Mouse (Mus musculus) lung, embryonic 15.5 days (tissue): ENCODE data around the gene Grhpr. TPM values are rescaled to one million over a fixed set of nuclear protein-coding genes. Genes with fewer than 3 reads are reported as not detected.

ENCODE experiments used
- ATAC-seq: fragments of 200-750 bp; cut with Nextera tagmentation; 2 replicates; pipeline ENCODE4 v1.8.0; 2017; ENCODE audit warnings: moderate number of reproducible peaks, borderline replicate concordance; ENCODE audit not compliant: low FRiP score, low TSS enrichment; ENCODE audit errors: extremely low read depth
- H3K27ac ChIP-seq: fragments of 300-500 bp; sonication (generic); 2 replicates; pipeline ENCODE4 v1.5.1; 2015; ENCODE audit warnings: moderate library complexity, mild to moderate bottlenecking, inconsistent platforms
- H3K27me3 ChIP-seq: fragments of 300-500 bp; sonication (generic); 2 replicates; pipeline ENCODE4 v1.6.1; 2015; ENCODE audit warnings: inconsistent platforms
- H3K36me3 ChIP-seq: fragments of 300-500 bp; sonication (generic); 2 replicates; pipeline ENCODE4 v1.6.1; 2015; ENCODE audit warnings: inconsistent platforms
- H3K4me1 ChIP-seq: fragments of 300-500 bp; sonication (generic); 2 replicates; pipeline ENCODE4 v1.6.1; 2015; ENCODE audit warnings: inconsistent platforms
- H3K4me2 ChIP-seq: fragments of 300-500 bp; sonication (generic); 2 replicates; pipeline ENCODE4 v1.6.1; 2015; ENCODE audit warnings: inconsistent platforms, mild to moderate bottlenecking, moderate library complexity
- H3K4me3 ChIP-seq: fragments of 300-500 bp; sonication (generic); 2 replicates; pipeline ENCODE4 v1.5.1; 2015; ENCODE audit warnings: mild to moderate bottlenecking, inconsistent platforms
- H3K9ac ChIP-seq: fragments of 300-500 bp; sonication (generic); 2 replicates; pipeline ENCODE4 v1.6.1; 2015; ENCODE audit warnings: inconsistent platforms
- H3K9me3 ChIP-seq: fragments of 300-500 bp; sonication (generic); 2 replicates; pipeline ENCODE4 v1.6.1; 2016; ENCODE audit warnings: inconsistent platforms
- WGBS: fragments of 180-500 bp; shearing (Covaris S2); methylation state at CpG from one replicate; pipeline ENCODE4 v1.1.7; 2015; 5-methylcytosine and 5-hydroxymethylcytosine counted together
- polyA plus RNA-seq: library from polyadenylated mRNA; unstranded; fragments of >200 nt; fragmentation: Nextera tagmentation; extraction: Ambion mirVana; gene quantifications from 2 replicates; pipeline ENCODE4 v1.2.1, GENCODE M21; 2015

The Grhpr gene
- polyA plus RNA-seq, 1 experiment from 2014 or later = 56.9 TPM

DNA sequence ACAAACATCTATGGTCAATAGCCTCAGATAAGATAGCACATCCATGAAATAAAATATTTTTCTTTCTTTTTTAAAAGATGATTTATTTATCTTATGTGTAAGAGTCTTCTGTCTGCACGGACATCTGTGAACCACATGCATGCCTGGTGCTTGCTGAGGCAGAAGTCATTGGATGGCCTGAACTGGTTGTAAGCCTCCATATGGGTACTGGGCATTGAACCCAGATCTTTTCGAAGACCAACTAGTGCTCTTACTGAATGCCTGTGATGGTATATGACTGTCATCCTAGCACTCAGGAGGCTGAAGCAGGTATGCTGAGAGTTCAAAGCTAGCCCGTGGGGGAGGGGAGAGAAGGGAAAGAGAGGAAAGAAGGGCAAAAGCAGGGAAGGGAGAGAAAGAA lies 16.9 kb downstream of the Grhpr start:
- Histone ChIP-seq H3K9ac (no peak overlapping the region), H3K4me1 (no peaks in the 10 kb centered on the region), H3K9me3 (no peaks in the 10 kb centered on the region), H3K4me3 (no peak overlapping the region), H3K4me2 (no peak overlapping the region), H3K36me3 (peaks cover 14% of the 10 kb centered on the region; the same call in 1 of the 2 replicates), H3K27me3 (no peaks in the 10 kb centered on the region), H3K27ac (no peak overlapping the region)
- 63% methylated on average over 3 of the region's 3 CpGs for WGBS
- ATAC-seq = no peak

GRCm38 (mm10) chr4:45000001-45000400 lies 18.8 kb downstream of the Grhpr start:
- Histone ChIP-seq H3K27ac (no peak overlapping the region), H3K27me3 (no peaks in the 10 kb centered on the region), H3K9ac (no peak overlapping the region), H3K36me3 (0 out of 2 replicates have a peak, but pooled peaks cover under 1% of the 10 kb centered on the region), H3K4me2 (no peak overlapping the region), H3K4me3 (no peak overlapping the region), H3K4me1 (no peaks in the 10 kb centered on the region), H3K9me3 (no peaks in the 10 kb centered on the region)
- WGBS = 85% methylated on average over 6 of the region's 6 CpGs
- no peak for ATAC-seq

DNA sequence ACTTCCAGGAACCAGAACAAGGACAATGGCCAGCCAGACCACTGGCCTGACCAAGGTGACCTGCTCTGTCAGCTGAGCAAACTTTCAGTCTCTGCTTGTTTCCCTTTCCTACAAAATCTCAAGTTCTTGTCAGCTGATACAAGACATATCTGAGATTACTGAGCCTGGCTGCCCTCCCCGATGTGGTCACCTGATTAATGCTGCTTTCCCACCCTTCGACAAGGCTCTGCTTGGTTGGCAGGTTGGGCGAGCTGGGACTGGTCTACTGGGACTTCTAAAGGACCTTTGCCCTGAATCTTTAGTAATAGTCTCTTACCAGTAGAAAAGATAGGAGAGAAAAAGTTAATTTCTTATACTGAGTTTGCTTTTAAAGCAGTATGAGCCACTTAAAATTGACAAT lies 24.3 kb downstream of the Grhpr start:
- H3K9me3 ChIP-seq = no peaks in the 10 kb centered on the region
- H3K4me3 ChIP-seq = no peak overlapping the region
- no peak overlapping the region for H3K4me2 ChIP-seq
- no peak for ATAC-seq
- H3K36me3 ChIP-seq = no peaks in the 10 kb centered on the region
- no peak overlapping the region for H3K27ac ChIP-seq
- no peaks in the 10 kb centered on the region for H3K27me3 ChIP-seq
- H3K9ac ChIP-seq = no peak overlapping the region
- peaks cover 7% of the 10 kb centered on the region for H3K4me1 ChIP-seq
- WGBS = 79% methylated on average over 3 of the region's 3 CpGs

GRCm38 (mm10) chr4:45010806-45011415 lies 29.7 kb downstream of the Grhpr start:
- ATAC-seq = no peak
- Histone ChIP-seq H3K36me3 (no peaks in the 10 kb centered on the region), H3K9ac (peak overlapping the region; percentile 94), H3K4me3 (peak overlapping the region; percentile 94), H3K9me3 (no peaks in the 10 kb centered on the region), H3K27me3 (no peaks in the 10 kb centered on the region), H3K4me2 (peak overlapping the region; percentile 71), H3K27ac (peak overlapping the region; percentile 99), H3K4me1 (peaks cover 20% of the 10 kb centered on the region)
- 5% methylated on average over 11 of the region's 11 CpGs for WGBS

DNA sequence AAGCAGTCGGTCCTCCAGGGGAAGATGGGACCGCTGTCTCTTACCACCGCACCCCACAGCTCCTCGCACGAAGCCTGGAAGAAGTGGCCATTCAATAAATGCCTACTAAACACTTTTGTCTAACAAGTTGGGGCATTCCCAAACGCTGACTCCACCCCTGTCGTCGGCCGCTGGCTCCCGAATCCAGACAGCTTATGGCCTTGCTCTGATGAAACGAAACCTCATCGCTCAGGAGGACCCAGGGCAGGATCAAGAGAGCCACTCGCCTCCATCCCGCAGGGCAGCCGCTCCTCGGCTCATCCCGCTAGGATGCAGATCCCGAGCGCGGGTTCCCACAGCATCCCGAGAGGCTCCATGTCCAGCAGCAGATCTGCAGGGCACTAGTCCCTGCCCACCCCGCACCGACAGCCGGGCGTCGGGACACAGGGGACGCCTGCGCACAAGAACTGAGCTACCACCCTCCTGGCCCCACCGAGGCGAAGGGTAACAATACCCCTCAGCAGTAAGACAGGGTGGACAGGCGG lies 30.4 kb downstream of the Grhpr start:
- Histone ChIP-seq H3K4me3 (peak overlapping the region; percentile 94), H3K9ac (peak overlapping the region; percentile 94), H3K4me2 (peak overlapping the region; percentile 71), H3K27me3 (no peaks in the 10 kb centered on the region), H3K4me1 (peaks cover 20% of the 10 kb centered on the region), H3K27ac (peak overlapping the region; percentile 99), H3K36me3 (no peaks in the 10 kb centered on the region), H3K9me3 (no peaks in the 10 kb centered on the region)
- WGBS = under 1% methylated on average over 31 of the region's 31 CpGs
- ATAC-seq = peak; percentile 76

GRCm38 (mm10) chr4:45012105-45012975 lies 31.1 kb downstream of the Grhpr start, which contains the start of gene Zbtb5:
Zbtb5 (minus strand) TSS chr4:45012412.
- H3K36me3 ChIP-seq = no peaks in the 10 kb centered on the region
- H3K4me2 ChIP-seq = peak within 1 kb of the TSS; percentile 74
- peak within 1 kb of the TSS; percentile 94 for H3K9ac ChIP-seq
- H3K27me3 ChIP-seq = no peaks in the 10 kb centered on the region
- 1% methylated on average over 51 of the region's 63 CpGs for WGBS
- ATAC-seq = peak; percentile 99
- peak within 1 kb of the TSS; percentile 94 for H3K4me3 ChIP-seq
- peaks cover 20% of the 10 kb centered on the region for H3K4me1 ChIP-seq
- no peaks in the 10 kb centered on the region for H3K9me3 ChIP-seq
- H3K27ac ChIP-seq = peak within 1 kb of the TSS; percentile 99

DNA sequence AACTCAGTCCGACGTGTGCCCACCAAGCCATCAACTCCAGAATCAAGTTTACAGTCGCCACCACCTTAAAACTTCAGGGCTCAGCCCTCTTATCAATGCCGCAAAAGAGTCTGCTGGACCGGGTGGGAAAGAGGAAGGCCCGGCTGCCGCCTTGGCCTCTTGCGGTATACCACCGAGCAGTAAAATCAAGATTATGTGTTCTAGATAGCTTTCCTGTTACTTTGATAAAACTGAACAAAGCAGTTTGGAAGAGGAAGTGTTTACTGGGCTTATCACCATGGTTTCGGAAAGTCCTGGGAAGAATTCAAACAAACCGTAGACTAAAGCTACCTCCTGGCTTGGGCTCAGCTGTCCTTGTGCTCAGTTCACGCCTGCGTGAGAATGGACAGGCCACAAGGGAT lies 31.8 kb downstream of the Grhpr start:
- Histone ChIP-seq H3K27ac (peak overlapping the region; percentile 72), H3K36me3 (no peaks in the 10 kb centered on the region), H3K4me1 (peaks cover 23% of the 10 kb centered on the region), H3K4me2 (peak overlapping the region; percentile 74), H3K4me3 (peak overlapping the region; percentile 73), H3K9me3 (no peaks in the 10 kb centered on the region), H3K9ac (peak overlapping the region; percentile 81), H3K27me3 (no peaks in the 10 kb centered on the region)
- 1% methylated on average over 13 of the region's 13 CpGs for WGBS
- no peak for ATAC-seq

GRCm38 (mm10) chr4:45013537-45013936 lies 32.3 kb downstream of the Grhpr start:
- Histone ChIP-seq H3K27ac (peak overlapping the region; percentile 72; the same call in 1 of the 2 replicates), H3K27me3 (no peaks in the 10 kb centered on the region), H3K9ac (peak overlapping the region; percentile 81), H3K4me1 (peaks cover 25% of the 10 kb centered on the region), H3K4me2 (peak overlapping the region; percentile 74), H3K9me3 (no peaks in the 10 kb centered on the region), H3K4me3 (peak overlapping the region; percentile 73), H3K36me3 (no peaks in the 10 kb centered on the region)
- 5% methylated on average over 2 of the region's 2 CpGs for WGBS
- ATAC-seq = no peak

DNA sequence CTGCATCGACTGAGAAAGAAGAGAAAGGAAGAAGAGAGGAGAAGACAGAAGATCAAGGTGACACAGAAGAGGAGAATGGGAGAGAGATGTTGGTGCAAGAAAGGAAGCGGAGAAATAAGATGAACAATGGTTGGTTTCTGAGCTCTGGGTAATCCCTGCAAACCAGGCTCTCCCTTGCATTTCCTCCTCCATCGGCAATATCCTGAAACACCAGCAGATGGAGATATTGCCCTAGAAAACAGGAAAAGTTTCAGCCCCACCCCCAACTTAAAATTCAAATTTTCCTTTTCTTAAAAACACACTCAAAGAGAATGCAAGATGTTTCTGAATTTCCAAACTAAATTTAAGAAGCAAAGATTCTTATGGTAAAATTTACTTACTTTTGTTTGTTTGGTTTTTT lies 34.4 kb downstream of the Grhpr start:
- H3K27me3 ChIP-seq = no peaks in the 10 kb centered on the region
- 13% methylated on average over 3 of the region's 3 CpGs for WGBS
- H3K4me2 ChIP-seq = no peak overlapping the region
- no peak overlapping the region for H3K27ac ChIP-seq
- H3K9ac ChIP-seq = no peak overlapping the region
- no peak for ATAC-seq
- peaks cover 31% of the 10 kb centered on the region for H3K4me1 ChIP-seq
- no peaks in the 10 kb centered on the region for H3K36me3 ChIP-seq
- H3K4me3 ChIP-seq = no peak overlapping the region
- no peaks in the 10 kb centered on the region for H3K9me3 ChIP-seq

GRCm38 (mm10) chr4:45018452-45018980 lies 37.3 kb downstream of the Grhpr start, which contains the start of gene Polr1e:
Polr1e (plus strand) TSS chr4:45018583.
- peak; percentile 94 for ATAC-seq
- peak within 1 kb of the TSS; percentile 68 for H3K4me3 ChIP-seq
- under 1% methylated on average over 29 of the region's 29 CpGs for WGBS
- H3K27me3 ChIP-seq = no peaks in the 10 kb centered on the region
- peaks cover 22% of the 10 kb centered on the region for H3K4me1 ChIP-seq
- no peak within 1 kb of the TSS for H3K27ac ChIP-seq
- H3K36me3 ChIP-seq = peaks cover 5% of the 10 kb centered on the region; the same call in 1 of the 2 replicates
- no peaks in the 10 kb centered on the region for H3K9me3 ChIP-seq
- peak within 1 kb of the TSS; percentile 94 for H3K4me2 ChIP-seq
- peak within 1 kb of the TSS; percentile 59 for H3K9ac ChIP-seq

- ATAC-seq = no peak
- Histone ChIP-seq H3K4me3 (peak overlapping the region; percentile 68), H3K27me3 (no peaks in the 10 kb centered on the region), H3K4me1 (peaks cover 19% of the 10 kb centered on the region), H3K36me3 (peaks cover 8% of the 10 kb centered on the region; the same call in 1 of the 2 replicates), H3K27ac (no peak overlapping the region), H3K9me3 (no peaks in the 10 kb centered on the region), H3K4me2 (peak overlapping the region; percentile 94), H3K9ac (peak overlapping the region; percentile 59)
- 1% methylated on average over 14 of the region's 14 CpGs for WGBS
Observed at GRCm38 (mm10) chr4:45019009-45019408, 37.8 kb downstream of the Grhpr start.
